Mouse (Mus musculus) stomach, postnatal 0 days (tissue): ENCODE results near the gene Zfp92.

ENCODE experiments used
- CTCF ChIP-seq: IDR thresholded peaks from 2 replicates; pipeline ENCODE4 v1.5.1; 2016; ENCODE audit warnings: antibody characterized with exemption, low read depth, mild to moderate bottlenecking, moderate library complexity
- EP300 ChIP-seq: optimal IDR thresholded peaks from 2 replicates; pipeline ENCODE3; 2016; ENCODE audit warnings: antibody characterized with exemption

- TF ChIP-seq EP300, result no peak
- TF ChIP-seq CTCF, result no peak
These were observed 60.9 kb downstream of the Zfp92 start for GRCm38 (mm10) chrX:73471764-73472163.
